Mouse (Mus musculus): ENCODE data around the gene Tmem170b. TPM values are rescaled to one million over a fixed set of nuclear protein-coding genes. Genes with fewer than 3 reads are reported as not detected.

Gene Tmem170b
- polyA plus RNA-seq, 2 experiments from 2014 or later, result 10.5 to 10.8 TPM

- no peak for ATAC-seq
Measured at GRCm38 (mm10) chr13:41614982-41615381, 9.3 kb downstream of the Tmem170b start.

DNA sequence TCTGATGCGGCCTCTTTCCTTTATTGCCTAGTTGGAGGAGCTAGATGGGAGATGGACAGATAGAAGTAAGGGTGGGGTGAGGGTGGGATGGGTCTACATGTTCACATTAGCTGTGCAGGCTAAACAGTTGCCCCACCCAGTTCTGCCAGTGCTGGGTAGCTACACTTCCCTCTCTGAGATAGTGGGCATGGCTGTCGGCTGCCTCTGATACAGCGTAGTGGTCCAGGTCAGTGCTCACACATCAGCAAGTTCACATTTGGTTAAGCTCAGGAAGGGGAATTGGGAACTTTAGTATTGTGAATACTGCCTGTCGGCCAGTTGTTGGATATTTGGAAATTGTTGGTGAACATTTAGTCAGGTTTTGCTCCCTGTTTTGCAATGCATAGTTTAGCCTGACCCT is 13.8 kb downstream of the Tmem170b start:
- ATAC-seq, result no peak

- no peak for ATAC-seq
Measured at GRCm38 (mm10) chr13:41620132-41620531, 14.4 kb downstream of the Tmem170b start.

GRCm38 (mm10) chr13:41624123-41624522 is 18.4 kb downstream of the Tmem170b start:
- no peak for ATAC-seq

- no peak for ATAC-seq
Measured at GRCm38 (mm10) chr13:41625248-41625647, 19.5 kb downstream of the Tmem170b start.

DNA sequence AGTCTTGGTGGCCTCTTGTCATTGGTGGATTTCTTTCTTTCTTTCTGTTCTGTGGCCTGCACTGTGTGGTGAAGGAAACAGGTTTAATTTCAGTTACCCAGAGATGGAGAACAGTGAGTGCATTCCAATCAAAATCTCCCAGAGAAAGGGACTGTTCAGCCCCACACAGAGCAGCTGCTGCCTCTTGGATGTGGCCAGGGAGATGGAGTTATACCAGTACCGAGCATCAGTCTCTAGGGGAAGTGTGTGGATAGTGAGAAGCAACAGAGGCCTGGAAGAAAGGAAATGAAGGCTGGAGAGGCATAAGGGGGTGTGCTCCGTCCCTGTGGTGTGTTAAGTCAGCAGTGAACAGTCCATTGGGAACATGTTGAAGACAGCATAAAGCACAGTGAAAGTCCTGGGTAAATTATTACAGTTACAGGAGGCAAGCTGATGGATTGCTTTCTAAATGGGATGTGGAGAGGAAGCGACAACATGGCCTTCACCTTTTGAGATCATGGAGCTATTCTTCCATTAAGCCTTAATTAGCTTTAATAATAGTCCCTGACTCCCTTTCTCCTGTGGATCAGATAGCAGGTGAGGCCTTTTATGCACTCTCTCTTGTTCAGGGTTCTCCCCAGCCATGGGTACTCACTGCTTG is 21.7 kb downstream of the Tmem170b start:
- ATAC-seq, result no peak

- ATAC-seq, result peak; percentile 69
Measured at GRCm38 (mm10) chr13:41634401-41634818, 28.7 kb downstream of the Tmem170b start.

GRCm38 (mm10) chr13:41638083-41638482 is 32.4 kb downstream of the Tmem170b start:
- ATAC-seq, result no peak

DNA sequence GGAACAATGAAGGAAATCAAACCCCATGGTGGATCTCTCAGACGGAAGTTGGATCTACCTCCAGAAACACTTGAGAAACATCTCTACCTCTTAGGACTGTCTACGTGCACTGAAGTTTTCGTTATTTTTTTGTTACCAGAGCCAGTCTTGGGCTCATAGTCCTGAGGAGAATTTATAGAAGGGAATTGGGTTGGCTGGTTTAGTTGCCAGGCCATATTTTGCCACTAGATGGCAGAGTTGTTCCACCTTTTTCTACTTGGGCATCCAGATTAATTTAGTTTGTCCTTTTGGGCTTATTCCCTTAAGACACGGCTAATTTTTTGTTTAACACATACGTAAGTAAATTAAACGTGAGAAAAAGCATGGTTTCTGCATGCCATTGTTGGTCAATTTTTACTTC is 37.1 kb downstream of the Tmem170b start:
- ATAC-seq, result no peak

DNA sequence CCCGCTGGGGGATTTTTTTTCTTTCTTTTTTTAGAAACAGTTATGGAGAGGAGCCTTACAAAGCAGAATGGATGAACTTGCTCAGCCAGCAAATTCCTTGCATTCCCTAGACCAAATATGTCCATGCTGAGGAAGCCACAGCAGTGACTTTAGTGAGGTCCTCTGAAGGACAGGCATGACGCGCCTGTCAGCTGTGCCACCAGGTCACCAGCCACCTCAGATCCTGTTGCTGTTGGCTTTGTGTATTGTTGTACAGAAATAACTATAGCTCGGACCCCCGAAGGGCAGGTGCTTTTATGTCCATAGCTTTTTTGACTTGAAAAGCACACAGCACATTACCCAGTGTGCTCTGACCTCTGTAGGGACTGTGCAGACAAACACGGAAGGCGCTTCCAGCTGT is 38.1 kb downstream of the Tmem170b start:
- ATAC-seq, result no peak

DNA sequence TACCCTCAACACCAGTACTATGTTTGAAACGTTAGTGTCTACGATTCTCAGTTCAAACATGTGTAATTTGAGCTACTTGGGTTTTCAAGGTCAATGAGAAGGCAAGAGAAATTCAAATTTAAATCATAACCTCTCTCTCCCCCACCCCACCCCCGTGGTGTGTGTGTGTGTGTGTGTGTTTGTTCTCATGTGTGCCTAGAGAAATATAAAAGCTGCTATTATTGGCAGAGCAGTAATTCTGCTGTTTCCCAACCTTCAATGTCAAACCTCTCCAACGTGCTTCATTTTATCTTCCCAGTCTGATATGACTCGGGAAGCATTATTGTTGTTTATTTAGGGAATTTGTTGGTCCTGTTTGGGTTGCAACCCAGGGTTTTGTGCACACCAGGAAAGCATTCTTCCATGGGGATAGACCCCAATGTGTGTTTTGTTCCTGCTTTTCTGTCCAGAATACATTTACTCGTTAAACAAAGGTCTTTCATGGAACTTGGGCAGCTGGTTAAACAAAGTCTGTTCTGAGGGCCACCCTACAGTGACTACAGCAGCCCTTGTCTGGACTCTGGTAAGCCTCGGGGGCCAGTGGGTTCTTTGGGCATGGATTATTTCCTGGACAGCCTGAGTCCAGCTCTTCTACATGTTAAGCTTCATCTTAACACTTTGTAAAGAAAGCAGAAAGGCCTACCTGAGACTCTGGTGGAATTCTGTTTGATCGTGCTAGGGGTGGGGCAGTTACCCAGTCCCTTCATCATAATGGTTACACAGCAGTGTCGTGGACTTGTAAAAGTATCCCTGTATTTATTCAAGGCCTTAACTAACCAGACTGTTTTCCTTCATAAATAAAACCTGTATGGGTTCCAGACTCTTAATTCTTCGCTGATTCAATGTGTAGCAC is 39.1 kb downstream of the Tmem170b start:
- no peak for ATAC-seq

GRCm38 (mm10) chr13:41645483-41645859 is 39.8 kb downstream of the Tmem170b start:
- no peak for ATAC-seq

DNA sequence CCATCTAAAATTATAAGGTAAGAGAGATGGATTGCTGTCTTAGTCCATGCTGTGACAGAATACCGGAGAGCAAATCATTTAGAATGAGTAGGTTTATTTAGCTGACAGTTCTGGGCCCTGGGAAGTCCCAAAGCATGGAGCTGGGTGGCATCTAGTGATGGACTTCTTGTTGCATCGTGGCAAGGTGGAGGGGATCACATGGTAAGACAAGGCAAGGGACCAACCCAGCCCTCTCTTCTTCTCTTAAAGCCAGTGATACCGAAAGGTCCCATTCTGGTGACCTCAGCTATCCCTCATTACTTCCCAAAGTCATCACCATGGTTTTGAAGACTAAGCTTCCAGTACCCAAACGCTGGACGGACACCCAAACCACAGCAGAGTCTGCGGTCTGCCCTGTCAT is 42.3 kb downstream of the Tmem170b start:
- no peak for ATAC-seq

GRCm38 (mm10) chr13:41650665-41651064 is 45.0 kb downstream of the Tmem170b start:
- ATAC-seq, result no peak

DNA sequence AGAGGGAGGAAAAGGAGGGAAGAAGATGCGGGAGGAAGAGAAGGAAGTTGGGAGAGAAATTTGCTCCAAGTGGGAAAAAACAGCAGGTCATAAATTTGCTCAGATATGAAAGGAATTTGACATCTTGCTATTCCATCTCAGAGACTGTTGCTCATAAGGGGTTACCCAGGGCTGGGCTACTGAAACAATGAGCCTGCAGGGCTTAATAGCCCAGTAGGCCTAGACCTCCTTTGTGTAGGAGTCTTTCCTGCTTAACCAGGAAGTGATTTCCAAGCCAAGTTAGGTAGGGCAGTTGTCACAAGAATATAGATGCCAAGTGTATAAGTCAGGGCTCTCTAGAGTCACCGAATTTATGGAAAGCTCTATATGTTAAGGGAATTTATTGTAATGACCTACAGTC is 48.1 kb downstream of the Tmem170b start:
- ATAC-seq, result no peak

GRCm38 (mm10) chr13:41655576-41656090 is 49.9 kb downstream of the Tmem170b start:
- ATAC-seq, result no peak

GRCm38 (mm10) chr13:41660052-41660793 is 54.5 kb downstream of the Tmem170b start:
- ATAC-seq, result no peak

GRCm38 (mm10) chr13:41661116-41661515 is 55.4 kb downstream of the Tmem170b start:
- no peak for ATAC-seq

DNA sequence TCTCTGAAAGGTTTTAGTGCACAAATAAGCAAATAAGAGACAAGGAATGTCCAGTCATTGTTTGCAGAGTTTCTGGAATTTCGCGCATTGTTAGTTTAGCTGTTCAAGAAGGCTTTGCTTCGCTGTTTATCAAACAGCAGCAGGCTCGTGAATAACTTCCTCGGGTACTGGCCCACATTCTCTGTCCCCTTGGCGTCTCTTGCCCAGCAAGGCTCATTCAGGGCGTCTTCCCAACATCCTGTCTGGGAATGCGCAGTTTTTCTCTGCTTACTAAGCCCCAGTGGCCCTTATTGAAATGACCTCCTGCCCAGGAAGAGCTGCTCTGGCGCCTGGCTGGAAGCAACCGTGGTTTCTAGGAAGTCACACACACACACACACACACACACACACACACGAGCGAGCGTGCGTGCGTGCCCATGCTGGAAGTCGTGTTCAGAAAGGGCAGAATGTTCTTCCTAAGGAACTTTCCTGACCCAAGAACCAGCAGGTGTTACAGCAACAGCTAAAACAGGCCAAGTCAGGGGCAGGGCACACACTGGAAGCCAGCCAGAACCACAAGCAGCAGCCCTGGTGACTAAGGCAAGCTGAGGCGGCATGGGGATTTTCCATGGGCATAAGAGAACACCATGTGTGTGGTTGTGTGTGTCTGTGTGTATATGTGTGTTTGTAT is 56.8 kb downstream of the Tmem170b start:
- ATAC-seq, result no peak

GRCm38 (mm10) chr13:41663501-41664195 is 57.9 kb downstream of the Tmem170b start:
- peak; percentile 28 for ATAC-seq

DNA sequence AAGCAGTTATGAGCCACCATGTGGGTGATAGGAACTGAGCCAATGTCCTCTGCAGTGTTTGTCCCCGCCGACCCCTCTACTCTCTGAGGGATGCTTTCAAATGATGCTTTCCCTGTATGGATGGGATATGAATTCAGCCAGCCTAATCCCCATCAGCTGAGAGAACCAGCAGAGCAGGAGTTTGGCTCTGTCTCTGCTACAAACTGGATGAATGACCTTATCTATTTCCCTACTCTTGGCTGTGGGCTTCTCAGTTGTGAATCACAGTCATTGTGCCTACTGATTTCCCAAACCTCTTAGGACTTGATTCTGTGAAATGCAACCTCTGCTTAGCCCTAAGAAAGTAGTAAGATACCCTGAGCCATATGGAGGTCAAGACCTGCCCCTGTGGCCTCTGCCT is 64.2 kb downstream of the Tmem170b start:
- no peak for ATAC-seq

Data from activated CD4-positive, CD25-positive, alpha-beta regulatory T cell, adult 4 months (primary cell).